Mouse (Mus musculus) embryo, embryonic 11.5 days (tissue): Measurements from ENCODE around the gene Vmn1r220.
"Not testable (repeated sequence)": the region's sequence is repeated elsewhere in the genome, so short reads cannot be mapped to it uniquely, and the experiment has no call there.

Source experiments
- DNase-seq: peaks from one replicate; pipeline ENCODE4 v3.0.0-alpha.2; 2012; ENCODE audit warnings: low read depth, low spot score

Gene Vmn1r220

GRCm38 (mm10) chr13:23187875-23188274 lies at the start of gene Vmn1r220:
TSS of gene Vmn1r220 (minus strand) at chr13:23187975.
- DNase-seq: no peak

- not testable (repeated sequence) for DNase-seq
These were observed 48.1 kb upstream of the Vmn1r220 start, which contains the start of gene Vmn1r222 for GRCm38 (mm10) chr13:23235847-23236246. TSS of gene Vmn1r222 (minus strand) at chr13:23235947.

GRCm38 (mm10) chr13:23213827-23214226 lies 26.1 kb upstream of the Vmn1r220 start, which contains the start of gene Vmn1r221:
TSS of gene Vmn1r221 (plus strand) at chr13:23214127.
- DNase-seq: not testable (repeated sequence)

DNA sequence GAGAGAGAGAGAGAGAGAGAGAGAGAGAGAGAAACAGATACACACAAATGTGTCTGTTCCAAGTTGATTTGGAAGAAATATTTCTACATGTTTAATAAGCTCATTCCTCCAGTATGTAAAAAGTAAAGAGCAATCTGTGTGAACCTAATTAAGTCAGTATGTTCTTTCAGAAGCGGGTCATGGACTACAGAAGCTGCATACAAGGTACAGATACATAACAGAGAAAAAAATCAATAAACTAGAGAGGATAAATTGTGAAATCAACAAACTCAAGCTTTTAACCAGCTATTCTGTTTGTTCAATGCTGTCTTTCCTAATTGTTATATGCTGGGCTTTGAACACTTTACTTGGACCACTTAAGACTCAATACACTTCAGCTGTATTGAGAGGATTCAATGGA lies 16.1 kb upstream of the Vmn1r220 start:
- DNase-seq: not testable (repeated sequence)

GRCm38 (mm10) chr13:23166471-23166870 lies 21.3 kb downstream of the Vmn1r220 start:
- DNase-seq: not testable (repeated sequence)

GRCm38 (mm10) chr13:23159012-23159411 lies 28.8 kb downstream of the Vmn1r220 start, which contains the start of gene Vmn1r219:
TSS of gene Vmn1r219 (plus strand) at chr13:23159312.
- DNase-seq: no peak

DNA sequence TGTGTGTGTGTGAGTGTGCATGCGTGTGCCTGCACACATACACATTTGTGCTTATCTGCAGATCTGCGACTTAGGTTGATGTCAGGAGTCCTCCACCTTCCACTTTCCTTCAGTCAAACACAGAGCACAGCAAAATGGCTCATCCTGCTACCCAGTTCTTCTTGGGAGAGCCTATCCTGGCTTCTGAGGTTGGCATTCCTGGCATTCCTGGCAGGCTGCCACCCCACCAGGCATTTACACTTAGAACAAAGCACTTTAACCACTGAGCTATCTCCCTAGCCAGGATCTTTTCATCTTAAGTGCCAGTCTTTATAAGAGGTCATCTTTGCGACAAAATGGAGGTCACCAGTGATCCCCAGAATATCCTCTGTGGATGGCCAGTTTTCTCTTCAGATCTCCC lies 29.9 kb downstream of the Vmn1r220 start:
- DNase-seq: no peak

DNA sequence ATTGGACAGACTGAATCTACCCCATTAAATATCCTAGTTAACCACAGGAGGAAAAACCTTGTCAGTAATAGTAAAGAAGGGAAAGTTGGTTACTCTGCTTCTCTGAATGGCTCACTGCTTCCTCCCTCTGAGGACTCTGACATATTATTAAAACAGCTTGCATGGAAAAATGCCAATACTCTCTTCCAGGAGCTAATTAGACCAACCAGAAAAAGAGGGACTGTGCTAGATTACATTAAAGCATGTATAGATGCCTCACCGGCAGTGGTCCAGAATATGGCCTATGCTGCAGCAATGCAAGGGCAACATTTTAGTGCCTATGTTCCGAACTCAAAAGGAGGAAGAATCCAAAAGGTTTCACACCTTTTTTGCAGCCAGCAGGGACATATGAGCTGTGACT lies 48.9 kb downstream of the Vmn1r220 start:
- DNase-seq: no peak

GRCm38 (mm10) chr13:23133501-23133900 lies 54.3 kb downstream of the Vmn1r220 start:
- no peak for DNase-seq

DNA sequence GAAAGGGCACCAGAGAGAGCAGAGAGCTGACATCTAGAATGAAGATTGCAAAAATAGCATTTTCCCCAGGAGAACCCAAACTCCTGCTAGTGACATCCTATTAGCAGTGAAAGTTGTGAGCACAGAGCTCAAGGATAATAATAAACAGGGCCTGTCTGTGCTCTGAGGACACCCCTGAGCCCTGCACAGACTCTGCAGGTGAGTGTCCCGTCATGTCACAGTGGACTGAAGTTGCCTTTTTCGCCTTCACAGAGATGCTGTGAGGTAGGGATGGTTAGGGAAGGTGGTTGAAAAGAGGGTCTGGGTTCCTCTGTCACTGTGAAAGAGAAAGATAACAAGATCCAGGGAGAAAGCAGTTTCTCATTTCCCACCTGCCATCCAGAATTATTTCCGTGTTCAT lies 54.7 kb downstream of the Vmn1r220 start, which contains the start of gene Vmn1r218:
Gene Vmn1r218 (plus strand): TSS at position 57 of the 400 bp plus-strand sequence.
- DNase-seq: no peak
